Mouse (Mus musculus) G1E (cell line): ENCODE results near the gene Apba1. TPM values are rescaled to one million over a fixed set of nuclear protein-coding genes. Genes with fewer than 3 reads are reported as not detected.

Source experiments
- ATAC-seq: 2 replicates; pipeline ENCODE4 v1.8.0; 2016; ENCODE audit warnings: mild to moderate bottlenecking; ENCODE audit not compliant: insufficient number of reproducible peaks, poor library complexity, low FRiP score, severe bottlenecking; ENCODE audit errors: extremely low read depth
- DNase-seq: peaks from one replicate; pipeline ENCODE4 v3.0.0; 2012; ENCODE audit warnings: low spot score
- H3K27me3 ChIP-seq: 2 replicates; pipeline ENCODE4 v1.6.1; 2012; ENCODE audit warnings: mild to moderate bottlenecking, low read length, inconsistent platforms; ENCODE audit not compliant: insufficient read depth
- H3K36me3 ChIP-seq: replicated peaks from 2 replicates; pipeline ENCODE3; 2012; ENCODE audit warnings: mild to moderate bottlenecking, inconsistent platforms
- H3K4me1 ChIP-seq: 2 replicates; pipeline ENCODE4 v1.6.1; 2012; ENCODE audit warnings: low read depth, low read length, inconsistent platforms, mixed read lengths; ENCODE audit not compliant: insufficient read depth
- H3K4me3 ChIP-seq: 2 replicates; pipeline ENCODE4 v1.5.1; 2012; ENCODE audit warnings: low read depth, mild to moderate bottlenecking, inconsistent platforms, low read length, moderate library complexity, mixed read lengths
- H3K9me3 ChIP-seq: replicated peaks from 2 replicates; pipeline ENCODE4 v1.6.1; 2012; ENCODE audit warnings: inconsistent platforms
- CTCF ChIP-seq: IDR thresholded peaks from 2 replicates; pipeline ENCODE4 v1.5.1; 2012; ENCODE audit warnings: low read depth, low read length, inconsistent platforms, mixed read lengths
- GATA1 ChIP-seq: IDR thresholded peaks from 2 replicates; pipeline ENCODE4 v1.6.1; 2012; ENCODE audit warnings: borderline replicate concordance, low read length, inconsistent platforms, mixed read lengths
- GATA2 ChIP-seq: IDR thresholded peaks from 2 replicates; pipeline ENCODE4 v1.6.1; 2012; ENCODE audit warnings: low read depth, low read length, inconsistent platforms, borderline replicate concordance
- POLR2AphosphoS5 ChIP-seq: IDR thresholded peaks from 2 replicates; pipeline ENCODE4 v1.6.1; 2012; ENCODE audit warnings: low read depth, low read length, inconsistent platforms; ENCODE audit not compliant: insufficient replicate concordance
- TAL1 ChIP-seq: conservative IDR thresholded peaks from 2 replicates; pipeline ENCODE4 v1.6.1; 2012; ENCODE audit warnings: low read depth, low read length, inconsistent platforms, mixed read lengths
- polyA plus RNA-seq: library from polyadenylated mRNA; stranded (reverse); fragments of >175 nt; gene quantifications from 2 replicates; pipeline ENCODE4 v1.2.3, GENCODE M21; 2012
- total RNA-seq, 2 experiments: library from RNA; stranded (forward) in 1 of 2; stranded (reverse) in 1 of 2; fragments of 200-1000 nt in 1 of 2; fragments of >200 nt in 1 of 2; fragmentation: Nextera tagmentation in 1 of 2; gene quantifications; 2 replicates each; pipeline ENCODE4 v1.2.3; 2014 to 2017

The Apba1 gene
- total and polyA plus RNA-seq, 3 experiments: 0.16 TPM; not detected in 2

DNA sequence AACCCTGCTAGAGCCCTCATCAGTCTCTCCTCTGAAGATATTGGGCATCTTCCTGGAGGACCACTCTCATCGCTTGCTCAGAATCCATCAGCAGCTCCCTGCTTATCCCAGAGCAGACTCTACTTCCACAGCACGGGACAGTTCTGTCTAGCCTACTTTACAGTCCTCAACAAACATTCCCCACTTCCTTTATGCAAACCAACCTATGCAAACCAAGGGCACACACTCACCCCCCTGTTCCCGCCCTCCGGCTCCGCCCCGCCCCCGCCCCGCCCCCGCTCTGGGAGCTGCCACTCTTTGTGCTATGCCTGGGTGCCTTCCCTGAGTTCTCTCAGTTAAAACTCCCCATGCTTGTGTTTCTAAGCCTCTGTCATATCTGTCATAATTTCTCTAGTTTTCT lies 23.3 kb downstream of the Apba1 start:
- no peak for ATAC-seq
- no peak overlapping the region for H3K4me3 ChIP-seq
- DNase-seq: no peak
- H3K4me1 ChIP-seq: peaks cover 26% of the 10 kb centered on the region
- H3K27me3 ChIP-seq: peaks cover 5% of the 10 kb centered on the region; the same call in 1 of the 2 replicates
- H3K9me3 ChIP-seq: no peaks in the 10 kb centered on the region
- H3K36me3 ChIP-seq: no peaks in the 10 kb centered on the region
- TF ChIP-seq GATA1: no peak
- TF ChIP-seq GATA2: no peak
- TF ChIP-seq TAL1: no peak
- no peak for TF ChIP-seq CTCF
- no peak for TF ChIP-seq POLR2AphosphoS5

DNA sequence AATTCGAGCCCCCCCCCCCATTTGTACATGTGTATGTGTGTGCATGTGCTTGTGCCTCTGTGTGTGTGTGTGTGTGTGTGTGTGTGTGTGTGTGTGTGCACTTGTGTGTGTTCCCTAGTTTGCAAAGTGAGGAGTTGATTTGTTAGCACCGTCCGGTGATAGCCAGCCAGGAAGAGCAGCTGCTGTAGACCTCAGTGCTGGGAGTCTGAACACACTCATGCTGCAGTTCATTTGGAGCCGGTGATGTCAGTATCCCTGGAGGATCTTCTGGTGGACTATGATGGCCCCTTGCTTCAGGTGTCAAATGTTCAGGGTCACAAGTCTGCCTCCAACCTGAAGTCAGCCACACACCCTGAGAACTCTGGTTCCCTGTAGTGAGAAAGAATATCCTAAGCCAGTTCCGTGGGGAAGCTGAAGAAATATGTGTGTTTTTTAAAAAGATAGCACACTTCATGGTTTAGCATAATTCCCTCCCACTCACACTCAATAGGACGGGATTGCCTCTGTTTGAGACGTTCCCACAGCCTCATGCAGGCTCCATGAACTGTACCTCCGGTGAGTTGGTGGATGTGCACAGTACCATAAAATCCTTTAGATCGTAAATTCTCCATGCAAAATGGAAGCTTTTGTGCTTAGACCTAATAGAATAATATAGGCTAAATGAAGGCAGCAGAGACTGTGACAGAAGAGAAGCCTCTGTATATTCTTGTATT lies 29.9 kb downstream of the Apba1 start:
- peaks cover 2% of the 10 kb centered on the region; the same call in 1 of the 2 replicates for H3K27me3 ChIP-seq
- no peaks in the 10 kb centered on the region for H3K9me3 ChIP-seq
- ATAC-seq (no peak), DNase-seq (no peak)
- no peaks in the 10 kb centered on the region for H3K36me3 ChIP-seq
- no peak for TF ChIP-seq TAL1
- no peak overlapping the region for H3K4me3 ChIP-seq
- H3K4me1 ChIP-seq: no peaks in the 10 kb centered on the region

DNA sequence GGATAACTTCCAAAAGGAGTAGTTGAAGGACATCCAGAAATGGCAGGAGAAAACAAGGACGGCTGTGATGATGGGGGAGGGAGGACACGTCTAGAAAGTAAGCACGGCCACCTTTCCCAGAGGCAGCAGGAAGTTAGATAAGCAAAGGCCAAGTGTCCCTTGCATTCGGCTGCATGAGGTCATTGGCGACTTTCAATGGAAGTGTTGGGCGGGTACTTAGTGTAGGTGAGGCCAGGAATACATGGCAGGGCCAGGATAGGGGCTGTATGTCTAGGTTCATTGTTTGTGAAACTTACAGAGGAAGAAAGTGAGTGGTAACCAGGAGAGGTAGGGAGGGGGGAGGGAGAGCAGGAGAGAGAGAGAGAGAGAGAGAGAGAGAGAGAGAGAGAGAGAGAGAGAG lies 33.0 kb downstream of the Apba1 start:
- no peak for ATAC-seq
- TF ChIP-seq GATA2 (no peak), POLR2AphosphoS5 (no peak), CTCF (no peak), TAL1 (no peak), GATA1 (no peak)

GRCm38 (mm10) chr19:23792559-23792958 lies 33.9 kb downstream of the Apba1 start:
- TF ChIP-seq GATA1: no peak
- no peak for TF ChIP-seq CTCF
- no peak for TF ChIP-seq GATA2
- no peak for TF ChIP-seq TAL1
- TF ChIP-seq POLR2AphosphoS5: no peak
- Histone ChIP-seq H3K9me3 (no peaks in the 10 kb centered on the region), H3K4me3 (no peak overlapping the region), H3K4me1 (no peaks in the 10 kb centered on the region), H3K36me3 (no peaks in the 10 kb centered on the region), H3K27me3 (peaks cover 2% of the 10 kb centered on the region; the same call in 1 of the 2 replicates)
- DNase-seq (no peak), ATAC-seq (no peak)

More for the DNA sequence above, 33.0 kb downstream of the Apba1 start:
- Histone ChIP-seq H3K9me3 (no peaks in the 10 kb centered on the region), H3K27me3 (peaks cover 2% of the 10 kb centered on the region; the same call in 1 of the 2 replicates), H3K4me1 (no peaks in the 10 kb centered on the region), H3K36me3 (no peaks in the 10 kb centered on the region), H3K4me3 (no peak overlapping the region)
- DNase-seq: no peak

GRCm38 (mm10) chr19:23794491-23794890 lies 35.8 kb downstream of the Apba1 start:
- Histone ChIP-seq H3K4me3 (no peak overlapping the region), H3K4me1 (no peaks in the 10 kb centered on the region), H3K9me3 (no peaks in the 10 kb centered on the region), H3K27me3 (no peaks in the 10 kb centered on the region), H3K36me3 (no peaks in the 10 kb centered on the region)
- no peak for DNase-seq
- TF ChIP-seq TAL1 (no peak), GATA2 (no peak), CTCF (no peak)
- no peak for ATAC-seq

DNA sequence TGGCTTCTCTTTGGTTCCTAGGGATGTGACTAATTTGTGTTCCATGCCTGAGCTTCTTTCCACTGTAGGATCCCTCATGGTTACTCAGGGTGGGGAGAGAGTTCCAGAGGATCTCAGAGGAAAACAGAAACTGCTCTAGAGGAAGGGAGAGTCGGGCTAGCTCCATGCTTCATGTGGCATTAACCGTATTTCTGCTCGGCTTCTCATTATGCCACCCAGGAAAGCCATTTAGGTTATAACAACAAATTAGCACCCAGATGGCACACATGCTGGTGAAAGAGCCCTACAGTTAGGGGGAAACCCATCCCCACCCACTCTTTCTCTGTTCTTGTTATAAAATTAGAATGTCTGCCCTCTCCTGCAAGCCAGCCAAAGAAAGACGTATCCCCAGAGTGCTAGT lies 36.5 kb downstream of the Apba1 start:
- DNase-seq (no peak), ATAC-seq (no peak)
- no peak overlapping the region for H3K4me3 ChIP-seq
- no peaks in the 10 kb centered on the region for H3K36me3 ChIP-seq
- no peaks in the 10 kb centered on the region for H3K27me3 ChIP-seq
- H3K4me1 ChIP-seq: no peaks in the 10 kb centered on the region
- TF ChIP-seq TAL1: no peak
- no peak for TF ChIP-seq POLR2AphosphoS5
- no peak for TF ChIP-seq GATA1
- TF ChIP-seq CTCF: no peak
- TF ChIP-seq GATA2: no peak
- no peaks in the 10 kb centered on the region for H3K9me3 ChIP-seq

DNA sequence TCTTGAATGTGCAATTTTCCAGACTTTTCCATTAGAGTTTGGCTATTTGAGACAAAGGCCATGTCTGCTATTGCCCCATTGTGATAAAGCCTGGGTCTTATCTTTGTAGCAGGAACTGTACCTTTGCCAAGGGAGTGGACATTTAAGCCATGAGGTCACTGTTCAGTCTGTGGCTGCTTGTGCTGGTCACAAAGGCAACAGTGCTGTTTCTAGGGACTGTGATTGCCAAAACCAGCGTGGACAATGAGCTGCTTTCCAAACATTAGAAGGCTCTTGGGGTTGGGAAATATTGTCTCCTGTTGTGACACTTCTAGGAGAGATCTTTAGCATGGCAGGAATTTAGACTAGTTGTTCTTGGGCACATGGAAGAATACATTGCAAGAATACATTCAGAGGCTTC lies 42.5 kb downstream of the Apba1 start:
- no peak overlapping the region for H3K4me3 ChIP-seq
- ATAC-seq: no peak

More for the DNA sequence above, 42.5 kb downstream of the Apba1 start:
- Histone ChIP-seq H3K4me1 (no peaks in the 10 kb centered on the region), H3K36me3 (no peaks in the 10 kb centered on the region), H3K27me3 (peaks cover 7% of the 10 kb centered on the region), H3K9me3 (no peaks in the 10 kb centered on the region)
- no peak for DNase-seq
- TF ChIP-seq CTCF (no peak), GATA2 (no peak)
